Mouse (Mus musculus) stomach, postnatal 0 days (tissue): ENCODE results near the gene Slu7. TPM values are rescaled to one million over a fixed set of nuclear protein-coding genes. Genes with fewer than 3 reads are reported as not detected.
A peak's percentile ranks its signal among the peaks of the same experiment; 100 is the strongest.

ENCODE experiments used
- ATAC-seq: fragments of 200-750 bp; cut with Nextera tagmentation; 2 replicates; pipeline ENCODE4 v1.8.0; 2017; ENCODE audit not compliant: low FRiP score, low TSS enrichment
- DNase-seq: peaks from one replicate; pipeline ENCODE4 v3.0.0-alpha.2; 2016; ENCODE audit warnings: low spot score
- H3K27ac ChIP-seq: fragments of 300-500 bp; sonication (generic); replicated peaks from 2 replicates; pipeline ENCODE4 v1.5.1; 2014; ENCODE audit warnings: mild to moderate bottlenecking, control low read depth
- H3K27me3 ChIP-seq: fragments of 300-500 bp; sonication (generic); 2 replicates; pipeline ENCODE4 v1.6.1; 2014; ENCODE audit warnings: low read length; ENCODE audit not compliant: control insufficient read depth, insufficient read depth
- H3K36me3 ChIP-seq: fragments of 300-500 bp; sonication (generic); 2 replicates; pipeline ENCODE4 v1.6.1; 2014; ENCODE audit warnings: low read length, mixed read lengths; ENCODE audit not compliant: control insufficient read depth, insufficient read depth
- H3K4me1 ChIP-seq: fragments of 300-500 bp; sonication (generic); replicated peaks from 2 replicates; pipeline ENCODE4 v1.6.1; 2014; ENCODE audit warnings: antibody characterized with exemption; ENCODE audit not compliant: control insufficient read depth, insufficient read depth
- H3K4me2 ChIP-seq: fragments of 300-500 bp; sonication (generic); replicated peaks from 2 replicates; pipeline ENCODE4 v1.6.1; 2014; ENCODE audit warnings: low read depth, mild to moderate bottlenecking, control low read depth, moderate library complexity
- H3K4me3 ChIP-seq: fragments of 300-500 bp; sonication (generic); 2 replicates; pipeline ENCODE4 v1.5.1; 2014; ENCODE audit warnings: low read depth, low read length, control low read depth
- H3K9ac ChIP-seq: fragments of 300-500 bp; sonication (generic); 2 replicates; pipeline ENCODE4 v1.6.1; 2014; ENCODE audit warnings: mild to moderate bottlenecking, low read length, control low read depth, mixed read lengths
- H3K9me3 ChIP-seq: fragments of 300-500 bp; sonication (generic); 2 replicates; pipeline ENCODE4 v1.6.1; 2016; ENCODE audit warnings: low read length; ENCODE audit not compliant: control insufficient read depth
- CTCF ChIP-seq: IDR thresholded peaks from 2 replicates; pipeline ENCODE4 v1.5.1; 2016; ENCODE audit warnings: antibody characterized with exemption, low read depth, mild to moderate bottlenecking, moderate library complexity
- EP300 ChIP-seq: optimal IDR thresholded peaks from 2 replicates; pipeline ENCODE3; 2016; ENCODE audit warnings: antibody characterized with exemption
- WGBS: fragments of 180-500 bp; shearing (Covaris S2); extraction: QIAGEN DNeasy Blood & Tissue Kit; methylation state at CpG from one replicate; pipeline ENCODE4 v1.1.7; 2014; 5-methylcytosine and 5-hydroxymethylcytosine counted together
- polyA plus RNA-seq: library from polyadenylated mRNA; unstranded; fragments of >200 nt; fragmentation: Nextera tagmentation; extraction: Ambion mirVana; gene quantifications from 2 replicates; pipeline ENCODE4 v1.2.1, GENCODE M21; 2015

Gene Slu7
- polyA plus RNA-seq, 1 experiment from 2014 or later = 38.1 TPM

DNA sequence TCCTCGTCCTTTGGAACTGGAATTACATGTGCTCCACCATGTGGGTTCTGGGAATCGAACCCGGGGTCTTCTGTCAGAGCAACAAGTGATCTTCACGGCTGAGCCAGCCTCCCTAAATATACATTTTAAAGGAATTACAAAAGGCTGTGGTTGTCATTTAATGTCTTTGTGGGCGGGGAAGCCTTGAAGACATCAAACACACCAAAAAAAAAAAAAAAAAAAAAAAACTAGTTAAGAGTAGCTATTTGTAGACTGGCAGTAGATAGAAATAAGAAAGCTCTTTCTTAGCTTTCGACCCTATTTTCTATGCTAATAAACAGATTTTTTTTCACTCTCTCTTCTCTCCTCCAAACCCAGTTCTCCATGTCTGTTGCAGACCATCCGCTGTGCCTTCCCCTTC, 44.4 kb upstream of the Slu7 start:
- no peaks in the 10 kb centered on the region for H3K36me3 ChIP-seq
- H3K9me3 ChIP-seq = no peaks in the 10 kb centered on the region
- no peak overlapping the region for H3K4me2 ChIP-seq
- no peaks in the 10 kb centered on the region for H3K27me3 ChIP-seq
- DNase-seq (no peak), ATAC-seq (no peak)
- no peaks in the 10 kb centered on the region for H3K4me1 ChIP-seq
- WGBS = 83% methylated on average over 7 of the region's 7 CpGs
- no peak for TF ChIP-seq EP300
- no peak for TF ChIP-seq CTCF
- H3K27ac ChIP-seq = no peak overlapping the region
- no peak overlapping the region for H3K4me3 ChIP-seq
- H3K9ac ChIP-seq = no peak overlapping the region

DNA sequence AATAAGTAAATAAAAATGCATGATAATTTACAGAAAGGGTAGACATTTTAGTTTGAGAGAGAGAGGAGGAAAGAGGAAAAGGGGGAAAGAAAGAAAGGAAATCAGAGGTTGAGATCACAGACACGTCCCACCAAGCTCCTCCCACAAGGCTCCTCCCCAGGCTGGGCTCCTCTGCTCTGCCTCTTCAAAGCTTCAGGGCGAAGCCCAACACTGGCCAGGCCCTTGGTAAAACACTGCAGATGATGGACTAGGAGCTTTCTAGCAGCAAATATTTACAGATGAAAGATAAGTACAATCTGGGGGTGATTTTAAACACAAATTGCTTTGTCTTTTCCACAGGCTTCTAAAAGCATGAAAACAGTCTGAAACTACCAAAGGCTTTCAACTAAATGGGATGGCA, 40.8 kb upstream of the Slu7 start:
- 17% methylated on average over 2 of the region's 2 CpGs for WGBS

DNA sequence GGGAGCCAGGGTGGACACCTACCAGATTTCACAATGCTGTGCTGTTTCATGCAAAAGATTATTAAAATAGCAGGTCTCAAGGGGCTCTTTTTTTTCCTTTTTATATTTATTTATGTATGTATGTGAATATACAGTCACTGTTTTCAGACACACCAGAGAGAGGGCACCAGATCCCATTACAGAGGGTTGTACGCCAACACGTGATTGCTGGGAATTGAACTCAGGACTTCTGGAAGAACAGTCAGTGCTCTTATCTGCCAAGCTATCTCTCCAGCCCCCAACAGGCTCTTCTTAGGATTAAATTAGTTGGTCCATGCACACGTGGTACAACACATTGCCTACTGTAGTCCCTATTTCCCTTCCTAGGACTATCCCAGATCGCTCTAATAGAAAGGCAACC, 40.2 kb upstream of the Slu7 start:
- WGBS = 94% methylated on average over 4 of the region's 4 CpGs
- no peaks in the 10 kb centered on the region for H3K27me3 ChIP-seq
- H3K36me3 ChIP-seq = no peaks in the 10 kb centered on the region
- no peak overlapping the region for H3K4me3 ChIP-seq
- no peak overlapping the region for H3K27ac ChIP-seq
- H3K9me3 ChIP-seq = no peaks in the 10 kb centered on the region
- DNase-seq = no peak
- no peak overlapping the region for H3K4me2 ChIP-seq
- no peak for ATAC-seq
- TF ChIP-seq EP300 (no peak), CTCF (no peak)
- no peak overlapping the region for H3K9ac ChIP-seq
- no peaks in the 10 kb centered on the region for H3K4me1 ChIP-seq

More for the DNA sequence above, 40.8 kb upstream of the Slu7 start:
- no peak overlapping the region for H3K9ac ChIP-seq
- no peaks in the 10 kb centered on the region for H3K4me1 ChIP-seq
- no peaks in the 10 kb centered on the region for H3K27me3 ChIP-seq
- H3K9me3 ChIP-seq = no peaks in the 10 kb centered on the region
- ATAC-seq (no peak), DNase-seq (no peak)
- no peak overlapping the region for H3K4me2 ChIP-seq
- H3K36me3 ChIP-seq = no peaks in the 10 kb centered on the region
- no peak overlapping the region for H3K27ac ChIP-seq
- TF ChIP-seq EP300 (no peak), CTCF (no peak)
- H3K4me3 ChIP-seq = no peak overlapping the region

DNA sequence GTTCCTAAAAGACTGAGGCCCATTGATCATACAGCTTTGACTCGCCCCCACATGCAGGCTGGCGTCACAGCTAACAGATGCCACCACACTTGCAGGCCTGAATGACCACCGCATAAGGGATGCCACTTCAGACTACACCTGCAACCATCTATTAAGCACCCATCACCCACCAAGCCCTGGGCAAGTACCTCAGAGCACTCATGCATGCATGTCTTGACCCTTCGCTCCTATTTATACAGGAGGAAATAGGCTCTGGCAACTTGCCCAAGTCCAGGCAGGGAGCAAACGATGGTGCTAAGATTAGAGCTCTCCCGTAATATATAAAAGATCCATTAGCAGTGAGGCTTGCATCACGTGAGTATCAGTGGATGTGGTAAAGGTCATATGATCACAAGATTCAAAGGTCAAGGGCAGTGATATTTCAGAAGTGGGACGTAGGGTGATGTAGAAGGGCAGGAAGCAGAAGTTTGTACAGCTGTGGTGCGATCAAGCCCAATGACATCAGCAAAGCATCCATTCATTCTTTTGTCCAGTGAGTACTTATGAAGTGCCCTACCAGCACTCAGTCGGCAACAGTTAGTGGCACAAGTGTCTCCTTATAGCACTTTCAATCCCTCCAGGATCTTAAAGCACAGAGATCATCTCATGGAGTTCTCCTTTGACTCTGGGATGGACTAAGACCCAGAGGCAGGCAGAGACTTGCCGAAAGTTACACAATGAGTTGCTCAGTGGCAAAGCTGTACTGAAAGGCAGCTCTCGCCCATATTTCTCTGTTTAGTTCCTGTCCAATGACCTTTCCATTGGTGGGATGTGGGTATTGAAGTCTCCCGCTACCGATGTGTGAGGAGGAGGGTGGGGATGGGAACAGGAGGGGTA, 38.2 kb upstream of the Slu7 start:
- no peak for TF ChIP-seq CTCF
- no peak for TF ChIP-seq EP300
- Histone ChIP-seq H3K4me2 (no peak overlapping the region), H3K9ac (no peak overlapping the region), H3K36me3 (no peaks in the 10 kb centered on the region), H3K4me3 (no peak overlapping the region), H3K27me3 (no peaks in the 10 kb centered on the region), H3K9me3 (no peaks in the 10 kb centered on the region), H3K27ac (no peak overlapping the region), H3K4me1 (no peaks in the 10 kb centered on the region)
- ATAC-seq (no peak), DNase-seq (peak; percentile 26)
- 54% methylated on average over 14 of the region's 14 CpGs for WGBS

DNA sequence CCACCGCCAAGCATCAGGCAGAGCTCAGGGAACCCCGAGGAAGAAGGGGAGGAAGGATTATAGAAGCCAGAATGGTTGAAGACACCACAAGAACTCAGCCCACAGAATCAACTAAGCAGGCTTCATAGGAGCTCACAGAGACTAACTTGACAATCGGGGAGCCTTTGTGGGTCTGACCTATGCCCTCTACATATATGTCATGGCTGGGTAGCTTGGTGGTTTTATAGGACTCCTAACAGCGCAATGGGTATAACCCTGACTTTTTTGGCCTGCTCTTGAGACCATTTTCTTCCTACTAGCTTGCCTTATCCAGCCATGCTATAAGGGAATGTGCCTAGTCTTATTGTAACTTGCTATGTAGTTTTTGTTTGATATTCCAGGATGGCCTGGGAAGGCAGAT, 37.3 kb upstream of the Slu7 start:
- 89% methylated on average over 4 of the region's 4 CpGs for WGBS
- ATAC-seq (no peak), DNase-seq (no peak)
- no peaks in the 10 kb centered on the region for H3K9me3 ChIP-seq
- H3K4me3 ChIP-seq = no peak overlapping the region
- no peaks in the 10 kb centered on the region for H3K4me1 ChIP-seq
- no peaks in the 10 kb centered on the region for H3K27me3 ChIP-seq
- no peak overlapping the region for H3K9ac ChIP-seq
- no peak overlapping the region for H3K4me2 ChIP-seq
- no peaks in the 10 kb centered on the region for H3K36me3 ChIP-seq
- H3K27ac ChIP-seq = no peak overlapping the region
- TF ChIP-seq CTCF = no peak
- no peak for TF ChIP-seq EP300

DNA sequence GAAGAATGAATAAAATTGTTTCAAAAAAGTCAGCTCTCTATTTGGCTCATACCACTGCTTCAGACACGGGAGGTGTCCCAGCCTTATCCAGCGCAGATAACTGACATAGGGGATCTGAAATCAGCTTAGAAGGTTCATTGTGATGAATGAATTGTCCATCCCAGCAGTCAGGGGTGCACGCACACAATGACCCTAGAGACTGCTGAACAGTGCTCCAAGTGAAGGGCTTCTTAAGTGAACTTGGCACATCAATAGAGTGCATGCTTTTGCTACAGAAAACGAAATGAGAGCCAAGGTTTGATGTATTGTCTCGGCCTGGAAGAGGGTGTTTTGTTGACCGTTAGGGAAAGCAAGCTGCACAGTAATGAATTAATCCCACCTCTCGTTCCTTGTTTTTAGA, 36.9 kb upstream of the Slu7 start:
- no peak for TF ChIP-seq EP300
- Histone ChIP-seq H3K9ac (no peak overlapping the region), H3K9me3 (no peaks in the 10 kb centered on the region), H3K4me1 (no peaks in the 10 kb centered on the region), H3K36me3 (no peaks in the 10 kb centered on the region), H3K27ac (no peak overlapping the region), H3K27me3 (no peaks in the 10 kb centered on the region), H3K4me2 (no peak overlapping the region), H3K4me3 (no peak overlapping the region)
- no peak for DNase-seq
- 69% methylated on average over 7 of the region's 7 CpGs for WGBS
- no peak for ATAC-seq
